Mouse (Mus musculus): ENCODE measurements at regions not wholly inside any gene's neighbourhood (a gene's known extent, or its start where the extent isn't known, plus 50 kb on each side); places are given as distances from the start of the nearest gene placed in this dataset.

DNA sequence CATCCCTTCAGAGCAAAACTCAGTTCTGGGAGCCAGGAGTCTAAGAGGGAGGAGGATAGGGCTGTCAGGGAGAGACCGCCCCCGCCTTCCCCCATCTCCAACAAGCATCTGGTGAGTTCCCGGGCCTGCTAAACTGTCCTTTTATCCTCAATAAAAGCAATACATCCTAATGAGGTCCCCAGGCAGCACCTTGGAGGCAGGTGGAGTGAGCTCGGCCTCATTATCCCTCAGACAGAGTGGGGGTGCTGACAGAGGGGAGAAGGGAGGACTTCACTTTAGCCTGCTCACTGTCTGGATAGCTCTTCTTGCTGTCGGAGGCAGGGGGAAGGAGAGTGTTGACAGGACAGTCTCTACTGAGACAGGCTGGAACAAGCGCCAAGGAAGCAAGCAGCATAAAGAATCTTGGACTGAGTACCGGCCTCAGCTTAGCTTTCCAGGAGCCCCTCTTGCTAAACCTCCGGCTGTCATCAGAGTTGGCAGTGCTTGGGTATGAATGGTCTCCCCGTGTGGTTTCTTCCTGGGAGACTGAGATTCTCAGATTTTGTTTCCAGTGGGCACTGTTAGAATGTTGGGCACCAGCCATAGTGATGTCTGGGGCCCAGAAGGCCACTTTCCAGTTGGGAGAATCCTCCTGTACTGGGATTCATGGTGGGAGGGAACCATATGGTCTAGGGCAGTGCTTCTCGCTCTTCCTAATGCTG is 537.3 kb downstream of the Tbc1d22a start:
- no peaks in the 10 kb centered on the region for H3K36me3 ChIP-seq (replicated peaks)
- DNase-seq (ENCODE audit: extremely low spot score, low spot score), result no peak
- 68% methylated on average over 10 of the region's 10 CpGs for WGBS
- no peak overlapping the region for H3K27ac ChIP-seq
- H3K27me3 ChIP-seq (ENCODE audit: poor library complexity, severe bottlenecking), result no peaks in the 10 kb centered on the region
- H3K4me3 ChIP-seq, result no peak overlapping the region
- H3K9me3 ChIP-seq, result no peaks in the 10 kb centered on the region
- no peaks in the 10 kb centered on the region for H3K4me1 ChIP-seq

DNA sequence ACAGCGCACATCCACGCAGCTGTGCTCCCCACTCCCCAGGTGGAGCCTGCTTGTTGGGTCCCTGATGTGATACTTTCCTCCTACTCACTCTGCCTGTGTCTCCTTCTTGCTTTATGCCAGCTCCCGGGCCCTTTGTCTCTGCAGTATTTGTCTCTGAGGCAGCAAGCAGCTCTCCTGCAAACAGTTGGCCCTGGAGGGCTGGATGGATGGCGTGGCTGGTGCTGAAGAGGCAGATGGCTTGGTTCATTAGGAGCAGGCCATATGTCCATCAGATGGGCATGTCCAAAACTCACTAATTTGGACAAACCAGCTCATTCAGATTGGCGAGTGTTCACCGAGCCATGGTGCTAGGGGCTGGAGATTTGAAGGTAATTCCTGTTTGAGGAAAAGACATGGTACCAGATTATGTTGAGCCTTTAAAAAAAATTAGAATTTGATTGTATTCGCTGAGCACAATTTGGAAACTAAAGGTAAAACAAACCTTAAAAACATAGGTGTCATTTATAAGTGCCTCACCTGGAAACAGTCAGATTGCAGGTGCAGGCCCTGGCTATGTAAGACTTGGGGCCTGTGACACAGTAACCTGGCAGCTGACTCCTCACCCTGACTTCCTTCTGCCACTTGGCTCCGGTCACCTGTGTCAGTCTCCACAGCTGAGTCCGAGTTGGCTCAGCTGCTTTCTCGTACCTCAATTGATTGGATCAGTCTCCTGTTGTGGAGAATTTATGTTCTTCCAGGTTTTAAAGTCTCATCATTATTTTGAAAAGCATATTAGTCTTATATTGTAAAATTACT is 549.5 kb downstream of the Tbc1d22a start:
- Histone ChIP-seq H3K36me3 (replicated peaks) (no peaks in the 10 kb centered on the region), H3K9me3 (no peaks in the 10 kb centered on the region), H3K4me3 (no peak overlapping the region), H3K27ac (no peak overlapping the region), H3K27me3 (ENCODE audit: poor library complexity, severe bottlenecking) (no peaks in the 10 kb centered on the region), H3K4me1 (no peaks in the 10 kb centered on the region)
- DNase-seq (ENCODE audit: extremely low spot score, low spot score), result no peak
- WGBS, result 92% methylated on average over 10 of the region's 10 CpGs

DNA sequence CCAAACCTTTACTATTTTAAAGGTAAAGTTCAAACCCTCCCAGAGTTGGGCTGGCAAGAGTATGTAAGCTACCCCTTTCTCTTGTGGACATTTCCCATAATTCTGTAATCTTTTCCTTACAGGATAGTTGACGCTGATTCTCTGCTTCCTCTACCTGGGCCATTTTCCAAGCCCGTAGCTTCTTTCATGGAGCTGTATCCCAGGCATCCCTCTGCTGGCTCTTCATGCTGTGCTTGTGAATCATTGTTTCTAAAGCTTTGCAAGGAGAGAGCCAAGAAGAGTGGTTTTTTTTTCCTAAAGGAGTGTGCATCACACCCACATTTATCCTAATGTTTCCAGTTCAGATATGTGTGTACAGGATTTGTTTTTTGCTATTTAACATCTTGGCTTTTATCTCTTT is 553.4 kb downstream of the Tbc1d22a start:
- Histone ChIP-seq H3K27me3 (ENCODE audit: poor library complexity, severe bottlenecking) (no peaks in the 10 kb centered on the region), H3K9me3 (no peaks in the 10 kb centered on the region), H3K4me3 (no peak overlapping the region), H3K27ac (no peak overlapping the region), H3K36me3 (replicated peaks) (no peaks in the 10 kb centered on the region), H3K4me1 (no peaks in the 10 kb centered on the region)
- 85% methylated on average over 2 of the region's 2 CpGs for WGBS
- no peak for DNase-seq (ENCODE audit: extremely low spot score, low spot score)

DNA sequence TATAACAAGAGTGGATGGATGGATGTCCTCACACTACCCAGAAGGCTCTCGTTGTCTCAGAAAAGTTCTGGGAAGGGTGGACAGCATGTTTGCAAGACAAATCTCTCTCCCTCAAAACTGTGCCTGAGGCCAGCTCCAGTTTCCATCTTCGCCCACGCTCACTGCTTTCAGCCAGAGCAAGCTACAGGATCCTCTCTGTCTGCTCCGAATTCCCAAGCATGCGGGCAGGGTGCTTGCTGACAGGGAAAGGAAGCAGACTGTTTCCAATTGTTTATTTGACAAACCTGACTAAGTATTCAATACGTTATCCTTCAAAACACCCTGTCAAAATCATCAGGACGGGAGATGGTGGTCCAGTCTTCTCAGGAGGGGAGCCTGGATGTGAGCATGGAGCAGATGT is 558.8 kb downstream of the Tbc1d22a start:
- Histone ChIP-seq H3K36me3 (replicated peaks) (no peaks in the 10 kb centered on the region), H3K27me3 (ENCODE audit: poor library complexity, severe bottlenecking) (no peaks in the 10 kb centered on the region; the same call in 1 of the 2 replicates), H3K4me3 (no peak overlapping the region), H3K9me3 (no peaks in the 10 kb centered on the region), H3K4me1 (peaks cover 4% of the 10 kb centered on the region; the same call in 1 of the 2 replicates), H3K27ac (no peak overlapping the region)
- no peak for DNase-seq (ENCODE audit: extremely low spot score, low spot score)
- 82% methylated on average over 7 of the region's 7 CpGs for whole genome bisulfite sequencing

DNA sequence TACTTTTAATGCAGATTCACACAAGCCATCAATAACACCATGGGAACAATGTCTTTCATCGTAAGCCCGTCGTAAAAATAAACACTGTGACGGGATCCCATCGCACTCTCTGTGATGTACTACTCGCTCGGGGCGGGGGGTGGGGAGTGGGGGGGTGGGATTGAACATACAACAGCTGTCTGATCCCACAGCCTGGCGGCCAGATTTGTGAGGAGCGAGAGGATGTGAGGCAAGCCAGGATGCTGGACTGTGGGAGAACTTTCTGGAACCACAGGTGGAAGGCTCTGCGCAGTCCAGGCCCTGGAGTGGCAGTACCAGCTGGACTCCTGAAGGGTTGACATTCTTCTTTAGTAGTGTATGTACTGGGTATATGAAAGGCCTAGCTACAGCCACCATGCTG is 563.7 kb downstream of the Tbc1d22a start:
- H3K27ac ChIP-seq, result no peak overlapping the region
- peaks cover 4% of the 10 kb centered on the region; the same call in 1 of the 2 replicates for H3K4me1 ChIP-seq
- WGBS, result 93% methylated on average over 11 of the region's 11 CpGs
- no peak overlapping the region for H3K4me3 ChIP-seq
- no peaks in the 10 kb centered on the region; the same call in 1 of the 2 replicates for H3K27me3 ChIP-seq (ENCODE audit: poor library complexity, severe bottlenecking)
- DNase-seq (ENCODE audit: extremely low spot score, low spot score), result no peak
- no peaks in the 10 kb centered on the region for H3K9me3 ChIP-seq
- no peaks in the 10 kb centered on the region for H3K36me3 ChIP-seq (replicated peaks)

DNA sequence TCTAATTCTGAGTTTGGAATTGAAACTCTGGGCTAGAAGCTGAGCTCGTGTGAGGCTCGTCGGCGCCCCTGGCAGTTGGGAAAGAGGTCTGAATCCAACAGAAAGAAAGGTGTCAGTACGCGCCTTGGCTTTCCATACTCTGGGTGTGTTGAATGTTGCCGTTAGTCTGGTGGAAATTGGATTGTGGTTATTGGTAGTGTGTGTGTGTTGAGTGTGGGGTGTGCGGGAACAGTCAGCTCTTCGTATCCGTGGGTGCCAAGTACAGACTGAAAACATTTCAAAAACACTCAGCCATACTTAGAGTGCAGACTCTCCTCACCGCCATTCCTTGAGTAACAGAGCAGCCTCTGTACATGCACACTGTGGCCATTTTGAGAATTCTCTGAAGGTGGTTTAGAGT is 566.9 kb downstream of the Tbc1d22a start:
- Histone ChIP-seq H3K36me3 (replicated peaks) (no peaks in the 10 kb centered on the region), H3K4me1 (peaks cover 2% of the 10 kb centered on the region; the same call in 1 of the 2 replicates), H3K4me3 (no peak overlapping the region), H3K27me3 (ENCODE audit: poor library complexity, severe bottlenecking) (no peaks in the 10 kb centered on the region), H3K9me3 (no peaks in the 10 kb centered on the region), H3K27ac (no peak overlapping the region)
- 94% methylated on average over 11 of the region's 11 CpGs for WGBS
- no peak for DNase-seq (ENCODE audit: extremely low spot score, low spot score)

DNA sequence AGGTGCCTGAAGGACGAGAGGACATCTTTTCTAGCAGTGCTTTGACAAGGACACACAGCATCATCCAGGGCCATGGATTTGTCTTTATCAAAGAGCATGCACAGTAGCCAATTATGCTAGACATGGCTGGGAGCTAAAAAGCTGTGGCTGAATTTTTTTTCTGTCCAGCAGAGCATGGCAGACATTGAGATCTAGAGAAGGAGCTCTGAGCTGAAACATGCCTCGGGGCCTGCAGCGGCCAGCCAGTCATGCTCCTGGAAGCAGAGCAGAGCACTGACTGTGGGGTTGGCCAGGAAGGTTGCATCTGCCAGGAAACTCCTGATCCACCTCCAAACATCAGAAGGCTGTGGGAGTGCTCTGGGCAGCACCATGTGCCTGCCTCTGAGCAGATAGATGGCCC is 580.5 kb downstream of the Tbc1d22a start:
- DNase-seq (ENCODE audit: extremely low spot score, low spot score), result no peak
- Histone ChIP-seq H3K4me3 (no peak overlapping the region), H3K9me3 (no peaks in the 10 kb centered on the region), H3K27ac (no peak overlapping the region), H3K27me3 (ENCODE audit: poor library complexity, severe bottlenecking) (no peaks in the 10 kb centered on the region), H3K36me3 (replicated peaks) (no peaks in the 10 kb centered on the region), H3K4me1 (no peaks in the 10 kb centered on the region)
- WGBS, result 84% methylated on average over 3 of the region's 3 CpGs

DNA sequence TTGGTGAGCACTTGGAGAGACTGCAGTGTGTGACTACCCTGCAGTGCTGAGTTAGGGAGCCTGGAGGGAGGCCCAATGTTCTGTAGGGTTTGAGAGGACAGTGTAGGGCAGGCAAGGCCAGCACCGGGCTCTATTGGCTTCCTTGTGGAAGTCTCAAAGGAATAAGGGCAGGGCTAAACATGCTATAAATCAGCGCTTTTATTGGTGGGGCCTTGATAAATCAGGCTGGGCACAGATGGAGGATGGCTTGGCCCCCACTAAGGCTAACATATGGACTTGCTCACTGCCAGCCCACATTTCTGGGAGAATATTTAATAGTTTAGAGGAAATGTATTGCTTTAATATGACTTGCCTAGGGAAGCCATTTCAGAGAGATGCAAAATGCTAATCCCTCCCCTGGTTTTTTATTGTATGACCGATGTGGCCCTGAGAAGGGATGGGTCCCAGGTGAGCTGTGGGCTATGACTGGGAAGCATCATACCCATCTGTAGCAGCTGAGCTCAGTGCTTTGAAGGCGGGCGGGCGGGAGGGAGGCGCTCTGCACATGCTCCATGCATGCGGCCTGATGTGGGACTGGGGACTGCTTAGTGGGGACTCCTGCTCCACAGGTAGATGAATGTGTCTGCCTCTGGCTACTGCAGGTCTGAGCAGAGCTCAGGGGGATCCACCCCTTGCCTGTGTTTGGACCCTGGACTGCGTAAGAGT is 584.4 kb downstream of the Tbc1d22a start:
- H3K4me3 ChIP-seq, result no peak overlapping the region
- no peak for DNase-seq (ENCODE audit: extremely low spot score, low spot score)
- WGBS, result 92% methylated on average over 9 of the region's 9 CpGs

DNA sequence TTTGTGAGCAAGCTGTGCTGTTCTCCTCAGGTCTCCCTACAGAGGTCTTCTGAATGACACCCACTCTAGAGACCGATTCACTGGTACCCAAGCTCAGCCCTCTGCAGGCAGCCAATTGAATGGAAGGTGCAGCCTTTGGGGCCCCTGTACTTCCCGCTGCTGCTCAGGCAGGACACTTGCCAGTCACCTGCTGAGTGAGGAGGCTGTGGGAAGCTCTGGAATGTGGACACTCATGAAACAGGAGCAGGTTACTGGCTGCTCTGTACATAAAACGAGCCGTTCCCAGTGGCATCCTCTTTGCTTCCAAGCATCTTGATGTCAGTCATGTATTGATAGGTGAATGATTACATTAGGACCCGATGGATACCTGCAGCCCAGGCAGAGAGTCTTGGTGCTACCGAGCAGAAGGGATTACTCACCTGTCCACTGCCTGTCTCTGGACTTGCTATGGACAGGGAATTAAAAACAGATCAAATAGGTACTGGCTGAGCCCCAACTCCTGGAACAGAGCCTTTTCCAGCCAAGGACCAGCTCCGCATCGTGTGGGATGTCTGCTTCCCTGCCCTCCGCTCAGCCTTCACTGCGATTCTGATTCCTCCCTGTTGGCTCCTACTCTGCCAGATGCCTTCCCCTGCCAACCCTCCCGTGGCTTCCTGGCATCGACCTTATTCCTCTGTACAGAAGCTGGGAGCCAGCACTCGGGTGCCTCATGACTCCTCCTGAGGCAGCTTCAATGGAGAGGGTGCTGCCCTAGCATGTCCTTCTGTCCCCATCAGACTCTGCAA is 593.2 kb downstream of the Tbc1d22a start:
- Histone ChIP-seq H3K4me3 (no peak overlapping the region), H3K36me3 (replicated peaks) (no peaks in the 10 kb centered on the region), H3K4me1 (no peaks in the 10 kb centered on the region), H3K27ac (no peak overlapping the region), H3K27me3 (ENCODE audit: poor library complexity, severe bottlenecking) (no peaks in the 10 kb centered on the region), H3K9me3 (no peaks in the 10 kb centered on the region)
- no peak for DNase-seq (ENCODE audit: extremely low spot score, low spot score)
- WGBS, result 83% methylated on average over 13 of the region's 13 CpGs

More for the DNA sequence above, 584.4 kb downstream of the Tbc1d22a start:
- H3K4me1 ChIP-seq, result no peaks in the 10 kb centered on the region
- H3K36me3 ChIP-seq (replicated peaks), result no peaks in the 10 kb centered on the region
- H3K27ac ChIP-seq, result no peak overlapping the region
- no peaks in the 10 kb centered on the region for H3K27me3 ChIP-seq (ENCODE audit: poor library complexity, severe bottlenecking)
- H3K9me3 ChIP-seq, result no peaks in the 10 kb centered on the region

DNA sequence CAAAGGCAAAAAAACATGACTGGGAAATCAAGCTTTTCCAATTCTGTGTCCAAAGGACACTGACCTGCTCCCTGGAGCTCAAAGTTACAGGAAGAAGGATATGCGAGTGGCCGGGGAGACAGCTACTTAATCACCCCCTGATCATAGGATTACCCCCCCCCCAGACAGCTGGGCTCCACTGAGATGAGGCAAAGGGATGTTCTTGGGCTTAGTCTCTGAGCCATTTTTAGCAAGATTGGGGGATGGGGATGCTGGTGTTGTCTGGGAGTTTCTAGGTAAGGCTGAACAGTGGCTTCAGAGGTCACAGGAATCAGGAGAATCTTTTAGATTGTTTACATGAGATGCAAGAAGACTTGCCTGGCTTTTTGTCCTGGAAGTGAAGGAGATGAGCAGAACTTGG is 597.6 kb downstream of the Tbc1d22a start:
- peaks cover 7% of the 10 kb centered on the region; the same call in 1 of the 2 replicates for H3K4me1 ChIP-seq
- no peaks in the 10 kb centered on the region; the same call in 1 of the 2 replicates for H3K27me3 ChIP-seq (ENCODE audit: poor library complexity, severe bottlenecking)
- WGBS, result 66% methylated on average over 2 of the region's 2 CpGs
- H3K9me3 ChIP-seq, result no peaks in the 10 kb centered on the region
- H3K27ac ChIP-seq, result no peak overlapping the region
- DNase-seq (ENCODE audit: extremely low spot score, low spot score), result no peak
- no peaks in the 10 kb centered on the region for H3K36me3 ChIP-seq (replicated peaks)
- H3K4me3 ChIP-seq, result no peak overlapping the region

DNA sequence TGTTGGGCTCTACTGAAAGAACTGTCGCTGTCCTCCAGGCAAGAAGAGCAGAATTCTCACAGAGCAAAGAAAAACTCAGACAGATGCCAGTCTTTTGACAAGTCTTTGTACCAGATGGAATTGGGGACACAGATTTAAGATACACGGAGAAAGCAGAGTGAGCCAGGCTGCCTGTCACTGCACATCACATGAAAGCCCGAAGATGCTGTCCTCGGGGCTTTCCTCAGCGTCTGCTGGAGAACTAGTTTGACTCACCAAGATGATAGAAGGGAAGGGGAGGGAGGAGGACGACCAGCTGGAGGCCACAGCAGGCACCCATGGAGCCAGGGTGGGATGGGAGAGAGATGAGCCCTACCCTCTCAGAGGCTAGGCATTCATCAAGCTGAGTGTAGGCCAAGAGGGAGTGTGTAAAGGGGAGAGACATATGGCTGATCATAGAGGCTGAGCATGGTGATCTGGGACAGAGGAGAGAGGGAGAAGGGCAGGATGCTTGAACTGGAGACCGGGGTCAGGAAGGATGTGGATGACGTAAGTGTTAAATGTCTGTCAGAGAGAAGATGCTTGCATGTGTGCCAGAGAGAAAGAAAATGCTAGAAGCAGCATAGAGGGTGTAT is 600.7 kb downstream of the Tbc1d22a start:
- 82% methylated on average over 8 of the region's 8 CpGs for WGBS

DNA sequence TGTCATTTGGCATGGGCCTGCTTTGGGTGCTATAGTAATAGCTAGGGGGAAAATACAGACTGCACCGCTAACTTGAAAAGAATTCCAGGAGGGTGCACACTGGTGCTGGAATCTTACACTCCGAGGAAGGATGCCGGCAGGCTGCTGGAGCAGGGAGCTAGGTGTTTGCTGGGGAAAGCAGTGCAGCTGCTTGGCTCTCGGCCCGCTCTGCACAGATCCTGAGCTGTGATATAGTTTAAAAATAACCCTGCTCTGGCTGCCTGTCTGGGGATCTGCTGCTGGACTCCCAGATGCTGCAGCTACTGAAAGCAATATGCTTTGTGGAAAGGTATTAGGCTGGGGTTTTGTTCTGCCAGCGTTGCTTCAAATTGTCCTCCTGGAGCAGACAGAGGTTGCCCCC is 621.7 kb downstream of the Tbc1d22a start:
- Histone ChIP-seq H3K4me3 (no peak overlapping the region), H3K27me3 (ENCODE audit: poor library complexity, severe bottlenecking) (no peaks in the 10 kb centered on the region), H3K9me3 (no peaks in the 10 kb centered on the region), H3K36me3 (replicated peaks) (no peaks in the 10 kb centered on the region), H3K4me1 (peaks cover 8% of the 10 kb centered on the region), H3K27ac (no peak overlapping the region)
- no peak for DNase-seq (ENCODE audit: extremely low spot score, low spot score)
- 52% methylated on average over 6 of the region's 6 CpGs for WGBS

More for the DNA sequence above, 600.7 kb downstream of the Tbc1d22a start:
- Histone ChIP-seq H3K36me3 (replicated peaks) (no peaks in the 10 kb centered on the region), H3K27me3 (ENCODE audit: poor library complexity, severe bottlenecking) (no peaks in the 10 kb centered on the region; the same call in 1 of the 2 replicates), H3K27ac (no peak overlapping the region), H3K4me1 (peaks cover 7% of the 10 kb centered on the region; the same call in 1 of the 2 replicates), H3K4me3 (no peak overlapping the region), H3K9me3 (no peaks in the 10 kb centered on the region)
- no peak for DNase-seq (ENCODE audit: extremely low spot score, low spot score)
